Mouse (Mus musculus) small intestine, adult 2 months (tissue): ENCODE measurements around the gene Mplkip.

ENCODE experiments used
- CTCF ChIP-seq: fragments of 200-500 bp; IDR thresholded peaks from 2 replicates; pipeline ENCODE4 v1.5.1; 2012; ENCODE audit warnings: low read depth, mild to moderate bottlenecking, control low read depth, inconsistent platforms, low read length, moderate library complexity, mixed read lengths; ENCODE audit not compliant: insufficient replicate concordance, insufficient read length; ENCODE audit errors: extremely low read depth
- POLR2A ChIP-seq: fragments of 200-500 bp; IDR thresholded peaks from 2 replicates; pipeline ENCODE4 v1.6.1; 2012; ENCODE audit warnings: low read depth, mild to moderate bottlenecking, control low read depth, inconsistent platforms, low read length, moderate library complexity

DNA sequence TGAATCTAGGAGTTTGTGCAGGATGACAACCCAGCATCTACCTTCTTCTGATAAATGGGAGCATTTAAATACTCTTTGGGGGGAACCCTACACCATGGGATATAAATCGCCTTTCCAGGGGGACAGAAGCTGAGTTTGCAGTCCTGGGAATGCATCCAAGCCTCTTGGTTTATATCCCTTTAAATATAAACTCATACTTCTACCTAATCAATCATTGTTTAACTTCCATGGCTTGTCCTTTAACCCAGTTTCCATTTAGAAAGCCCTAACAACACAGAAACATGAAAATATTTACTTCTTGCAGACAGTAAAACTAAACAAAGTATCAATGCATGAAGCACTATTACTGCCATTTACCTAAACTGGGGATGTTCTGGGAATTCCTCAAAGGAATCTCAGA, 3.6 kb upstream of the Mplkip start:
- TF ChIP-seq POLR2A (no peak), CTCF (no peak)
